Mouse (Mus musculus) heart, embryonic 11.5 days (tissue): ENCODE results near the gene Ift46. TPM values are rescaled to one million over a fixed set of nuclear protein-coding genes. Genes with fewer than 3 reads are reported as not detected.

Experiments used
- ATAC-seq: fragments of 200-750 bp; cut with Nextera tagmentation; replicated peaks from 2 replicates; pipeline ENCODE4 v1.8.0; 2017; ENCODE audit warnings: moderate library complexity; ENCODE audit not compliant: insufficient number of reproducible peaks, low FRiP score, low TSS enrichment
- H3K27ac ChIP-seq: fragments of 300-500 bp; sonication (generic); 2 replicates; pipeline ENCODE4 v1.5.1; 2014; ENCODE audit warnings: mild to moderate bottlenecking, low read depth, low read length
- H3K27me3 ChIP-seq: fragments of 300-500 bp; sonication (generic); 2 replicates; pipeline ENCODE4 v1.6.1; 2014; ENCODE audit warnings: mild to moderate bottlenecking, low read length, mixed read lengths; ENCODE audit not compliant: control insufficient read depth, insufficient read depth
- H3K36me3 ChIP-seq: fragments of 300-500 bp; sonication (generic); 2 replicates; pipeline ENCODE4 v1.6.1; 2014; ENCODE audit warnings: mild to moderate bottlenecking, low read length, moderate library complexity, mixed read lengths; ENCODE audit not compliant: control insufficient read depth, insufficient read depth
- H3K4me1 ChIP-seq: fragments of 300-500 bp; sonication (generic); 2 replicates; pipeline ENCODE4 v1.6.1; 2014; ENCODE audit warnings: low read length; ENCODE audit not compliant: control insufficient read depth, insufficient read depth
- H3K4me2 ChIP-seq: fragments of 300-500 bp; sonication (generic); 2 replicates; pipeline ENCODE4 v1.6.1; 2014; ENCODE audit warnings: mild to moderate bottlenecking, moderate library complexity
- H3K4me3 ChIP-seq: fragments of 300-500 bp; sonication (generic); 2 replicates; pipeline ENCODE4 v1.5.1; 2014; ENCODE audit warnings: low read depth, low read length
- H3K9ac ChIP-seq: fragments of 300-500 bp; sonication (generic); 2 replicates; pipeline ENCODE4 v1.6.1; 2014; ENCODE audit warnings: mild to moderate bottlenecking, low read depth, low read length, moderate library complexity
- H3K9me3 ChIP-seq: fragments of 300-500 bp; sonication (generic); replicated peaks from 2 replicates; pipeline ENCODE4 v1.6.1; 2016; ENCODE audit warnings: low read length; ENCODE audit not compliant: control insufficient read depth
- WGBS: fragments of 180-500 bp; shearing (Covaris S2); extraction: QIAGEN DNeasy Blood & Tissue Kit; methylation state at CpG from one replicate; pipeline ENCODE4 v1.1.7; 2014; ENCODE audit not compliant: insufficient replicate concordance; 5-methylcytosine and 5-hydroxymethylcytosine counted together
- polyA plus RNA-seq: library from polyadenylated mRNA; unstranded; fragments of >200 nt; fragmentation: Nextera tagmentation; extraction: Ambion mirVana; gene quantifications from 2 replicates; pipeline ENCODE4 v1.2.1, GENCODE M21; 2014

The Ift46 gene
- 71.4 and 72.5 TPM in 2 replicates for polyA plus RNA-seq

- H3K4me1 ChIP-seq = peaks cover 11% of the 10 kb centered on the region; the same call in 1 of the 2 replicates
- under 1% methylated on average over 70 of the region's 82 CpGs for WGBS
These were observed at the start of gene Ift46, which contains the start of gene Arcn1 for GRCm38 (mm10) chr9:44767101-44768028. Gene Ift46 (plus strand): TSS chr9:44767908. Gene Arcn1 (minus strand): TSS chr9:44767845.

DNA sequence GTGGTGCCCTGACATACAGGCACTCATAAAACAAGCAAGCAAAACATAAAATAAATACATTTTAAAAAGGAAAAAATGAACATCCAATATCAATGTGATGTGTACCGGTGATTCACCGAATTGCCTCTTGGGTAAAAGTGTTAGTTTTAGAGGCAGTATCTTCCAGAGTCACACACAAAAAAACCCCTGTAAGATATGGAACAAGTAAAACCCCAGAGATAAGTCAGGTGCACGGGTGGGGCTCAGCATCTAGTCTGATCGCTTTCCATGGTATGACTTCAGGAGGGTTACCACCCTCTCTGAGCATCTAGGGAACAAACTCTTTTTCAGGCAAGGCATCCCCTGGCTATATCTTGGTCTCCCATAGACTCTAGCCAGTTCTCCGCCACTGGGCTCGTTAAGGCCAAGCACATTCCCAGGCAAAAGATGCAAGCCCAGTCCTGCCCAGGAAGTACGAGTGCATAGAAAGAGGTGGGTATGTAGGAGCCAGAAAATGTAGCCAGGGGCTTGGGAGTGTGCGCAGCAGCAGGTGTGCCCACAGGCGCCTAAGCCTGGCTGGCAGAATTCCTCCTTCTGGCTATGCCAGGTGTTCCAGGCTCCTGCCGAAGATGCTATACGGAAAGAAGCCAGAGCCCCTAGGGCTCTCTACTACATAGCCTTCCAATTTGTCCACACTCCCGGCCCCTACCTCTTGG, 48.6 kb upstream of the Ift46 start:
- Histone ChIP-seq H3K27me3 (no peaks in the 10 kb centered on the region), H3K9ac (no peak overlapping the region), H3K4me3 (no peak overlapping the region), H3K9me3 (no peaks in the 10 kb centered on the region), H3K36me3 (peaks cover 20% of the 10 kb centered on the region), H3K4me1 (peaks cover 40% of the 10 kb centered on the region), H3K27ac (no peak overlapping the region), H3K4me2 (no peak overlapping the region)
- ATAC-seq = no peak
- WGBS = 83% methylated on average over 12 of the region's 12 CpGs

More at GRCm38 (mm10) chr9:44767101-44768028, at the start of gene Ift46, which contains the start of gene Arcn1:
- ATAC-seq = peak; percentile 86
- H3K4me3 ChIP-seq = peak within 1 kb of the TSS; percentile 92
- H3K36me3 ChIP-seq = no peaks in the 10 kb centered on the region
- H3K9me3 ChIP-seq = no peaks in the 10 kb centered on the region
- H3K27ac ChIP-seq = peak within 1 kb of the TSS; percentile 91
- H3K27me3 ChIP-seq = no peaks in the 10 kb centered on the region
- peak within 1 kb of the TSS; percentile 75 for H3K4me2 ChIP-seq
- H3K9ac ChIP-seq = peak within 1 kb of the TSS; percentile 81

- peaks cover 45% of the 10 kb centered on the region for H3K4me1 ChIP-seq
- H3K27me3 ChIP-seq = no peaks in the 10 kb centered on the region
- no peak overlapping the region for H3K27ac ChIP-seq
- H3K4me2 ChIP-seq = peak overlapping the region; percentile 87
- no peaks in the 10 kb centered on the region for H3K9me3 ChIP-seq
- no peak for ATAC-seq
- H3K4me3 ChIP-seq = peak overlapping the region; percentile 75
- peaks cover 18% of the 10 kb centered on the region for H3K36me3 ChIP-seq
- peak overlapping the region; percentile 82 for H3K9ac ChIP-seq
- WGBS = 85% methylated on average over 8 of the region's 8 CpGs
These were observed 47.9 kb upstream of the Ift46 start for GRCm38 (mm10) chr9:44719632-44720357.

GRCm38 (mm10) chr9:44720358-44721153, 47.2 kb upstream of the Ift46 start:
- 18% methylated on average over 9 of the region's 9 CpGs for WGBS
- Histone ChIP-seq H3K4me2 (peak overlapping the region; percentile 87), H3K9me3 (no peaks in the 10 kb centered on the region), H3K36me3 (peaks cover 12% of the 10 kb centered on the region), H3K4me1 (peaks cover 45% of the 10 kb centered on the region), H3K27me3 (no peaks in the 10 kb centered on the region), H3K9ac (peak overlapping the region; percentile 82), H3K27ac (peak overlapping the region; percentile 59), H3K4me3 (peak overlapping the region; percentile 75)
- no peak for ATAC-seq

DNA sequence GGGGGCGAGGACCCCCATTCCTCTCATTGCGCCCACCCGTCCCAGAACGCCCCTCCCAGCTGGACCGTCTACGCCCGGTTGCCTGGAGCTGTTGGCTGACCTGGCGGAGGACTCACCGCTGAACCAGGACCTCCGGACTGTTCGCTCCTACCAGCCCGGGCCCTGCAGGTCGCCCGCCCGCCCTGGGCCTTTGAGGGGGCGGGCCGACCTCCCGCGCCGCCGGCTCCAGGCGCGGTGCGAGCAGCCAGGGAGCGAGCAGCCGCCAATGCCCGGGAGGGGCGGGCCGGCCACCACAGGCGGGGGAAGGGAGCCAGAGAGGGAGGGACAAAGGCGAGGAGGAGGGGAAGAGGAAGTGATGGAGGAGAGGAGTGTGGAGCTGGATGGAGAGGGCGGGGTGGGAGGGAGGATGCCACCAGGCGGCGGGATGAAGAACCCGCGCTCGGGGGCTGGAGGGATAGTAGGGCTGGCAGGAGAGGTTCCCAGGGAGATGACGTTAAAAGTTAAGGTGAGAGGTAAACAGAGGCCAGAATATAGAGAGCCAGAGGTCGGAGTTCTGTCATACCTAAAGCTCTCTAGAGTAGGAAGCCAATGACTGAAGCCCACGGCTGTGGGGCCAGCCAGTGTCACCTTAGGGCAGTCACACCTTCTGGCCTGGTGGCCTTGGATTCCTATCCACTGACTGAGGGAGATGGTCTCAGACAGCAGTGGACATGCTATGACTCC, 46.4 kb upstream of the Ift46 start:
- Histone ChIP-seq H3K9me3 (no peaks in the 10 kb centered on the region), H3K9ac (peak overlapping the region; percentile 82), H3K36me3 (peaks cover 5% of the 10 kb centered on the region), H3K27ac (peak overlapping the region; percentile 59), H3K4me2 (peak overlapping the region; percentile 87), H3K4me3 (peak overlapping the region; percentile 75), H3K27me3 (no peaks in the 10 kb centered on the region), H3K4me1 (peaks cover 52% of the 10 kb centered on the region)
- WGBS = 1% methylated on average over 40 of the region's 40 CpGs
- peak; percentile 62 for ATAC-seq

DNA sequence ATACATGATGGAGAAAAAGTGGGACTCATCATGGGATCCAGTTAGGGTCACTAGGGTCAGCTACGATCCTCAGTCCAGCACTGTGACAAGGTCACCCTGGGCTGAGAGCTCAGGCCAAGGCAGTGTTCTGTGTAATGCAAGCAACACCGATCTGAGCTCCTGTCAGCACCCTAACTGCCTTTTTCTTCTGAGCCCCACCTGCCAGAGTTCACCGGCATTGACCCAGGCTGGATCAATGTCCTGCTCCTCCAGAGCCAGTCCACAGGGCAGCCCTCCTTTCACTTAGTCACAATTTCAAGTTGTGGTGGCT, 45.9 kb upstream of the Ift46 start:
- H3K4me1 ChIP-seq = peaks cover 57% of the 10 kb centered on the region
- 43% methylated on average over 3 of the region's 3 CpGs for WGBS
- peaks cover 1% of the 10 kb centered on the region; the same call in 1 of the 2 replicates for H3K36me3 ChIP-seq
- H3K9ac ChIP-seq = no peak overlapping the region
- H3K4me3 ChIP-seq = peak overlapping the region; percentile 75; the same call in 1 of the 2 replicates
- H3K27me3 ChIP-seq = no peaks in the 10 kb centered on the region
- peak overlapping the region; percentile 87; the same call in 1 of the 2 replicates for H3K4me2 ChIP-seq
- H3K9me3 ChIP-seq = no peaks in the 10 kb centered on the region
- 0 out of 2 replicates have a peak overlapping the region, but pooled peaks have one; percentile 54 for H3K27ac ChIP-seq
- 0 out of 2 replicates have a peak, but pooled peaks have one; percentile 7 for ATAC-seq

DNA sequence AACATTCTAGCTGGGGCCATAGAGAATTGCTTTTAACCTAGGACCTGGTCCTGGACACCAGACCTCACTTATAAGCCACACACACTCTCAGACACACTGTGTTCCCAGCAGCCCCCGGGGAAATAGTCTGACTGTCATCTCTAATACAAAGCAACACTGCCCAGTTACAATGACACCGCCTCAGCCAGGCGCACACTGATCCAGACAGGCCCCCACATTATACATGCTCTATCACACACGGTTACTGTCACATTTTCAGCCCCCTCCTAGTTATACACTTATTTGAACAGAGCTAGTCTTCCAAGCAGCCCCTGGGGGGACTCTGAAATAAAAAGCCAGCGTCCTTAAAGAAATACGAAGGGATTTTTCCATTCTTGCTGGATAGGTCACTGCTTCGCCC, 45.1 kb upstream of the Ift46 start:
- 60% methylated on average over 7 of the region's 7 CpGs for WGBS
- H3K4me2 ChIP-seq = no peak overlapping the region
- H3K36me3 ChIP-seq = no peaks in the 10 kb centered on the region
- H3K4me1 ChIP-seq = peaks cover 62% of the 10 kb centered on the region
- peak overlapping the region; percentile 10; the same call in 1 of the 2 replicates for H3K27ac ChIP-seq
- H3K4me3 ChIP-seq = no peak overlapping the region
- no peaks in the 10 kb centered on the region for H3K27me3 ChIP-seq
- ATAC-seq = no peak
- H3K9ac ChIP-seq = no peak overlapping the region
- H3K9me3 ChIP-seq = no peaks in the 10 kb centered on the region
